Mouse (Mus musculus) G1E-ER4 (cell line): ENCODE data around the gene Mttp. TPM values are rescaled to one million over a fixed set of nuclear protein-coding genes. Genes with fewer than 3 reads are reported as not detected.

Experiments used
- GATA1 ChIP-seq: IDR thresholded peaks from one replicate; pipeline ENCODE4 v1.8.0; 2012; ENCODE audit warnings: low read length, inconsistent platforms
- polyA plus RNA-seq: library from polyadenylated mRNA; stranded (reverse); fragments of >175 nt; gene quantifications from 2 replicates; pipeline ENCODE4 v1.2.3, GENCODE M21; 2012

The Mttp gene
- polyA plus RNA-seq, 1 experiment, result 0.71 TPM

GRCm38 (mm10) chr3:138143315-138144059, 1.3 kb downstream of the Mttp start, which contains the start of gene Trmt10a:
Trmt10a (plus strand) TSS chr3:138143448.
- no peak for TF ChIP-seq GATA1

DNA sequence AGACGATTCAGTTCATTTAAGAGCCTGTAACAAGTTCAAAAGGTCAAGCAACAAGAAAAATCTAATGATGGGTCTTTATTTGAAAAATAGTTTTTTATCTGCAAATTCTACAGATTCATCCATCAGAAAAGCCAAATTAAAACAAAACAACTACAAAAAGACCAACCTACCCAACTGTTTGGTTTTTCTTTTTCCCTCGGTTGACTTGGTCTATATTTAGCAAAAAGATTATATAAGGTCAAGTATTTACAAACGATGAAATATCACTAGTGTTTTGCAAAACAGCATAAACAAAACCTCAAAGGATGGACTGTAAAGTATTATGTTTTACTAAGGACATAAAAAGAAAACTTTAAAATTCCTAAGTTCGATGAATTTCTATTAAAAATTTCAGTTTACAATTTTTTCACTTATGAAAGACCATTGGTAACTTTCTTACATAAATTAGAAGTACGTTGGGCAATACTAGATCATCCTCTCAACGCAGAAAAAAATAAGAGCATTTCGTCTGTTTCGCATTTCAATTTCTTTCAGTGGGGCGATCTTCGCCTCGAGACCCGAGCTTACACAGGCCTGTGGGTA, 1.9 kb downstream of the Mttp start:
- no peak for TF ChIP-seq GATA1

DNA sequence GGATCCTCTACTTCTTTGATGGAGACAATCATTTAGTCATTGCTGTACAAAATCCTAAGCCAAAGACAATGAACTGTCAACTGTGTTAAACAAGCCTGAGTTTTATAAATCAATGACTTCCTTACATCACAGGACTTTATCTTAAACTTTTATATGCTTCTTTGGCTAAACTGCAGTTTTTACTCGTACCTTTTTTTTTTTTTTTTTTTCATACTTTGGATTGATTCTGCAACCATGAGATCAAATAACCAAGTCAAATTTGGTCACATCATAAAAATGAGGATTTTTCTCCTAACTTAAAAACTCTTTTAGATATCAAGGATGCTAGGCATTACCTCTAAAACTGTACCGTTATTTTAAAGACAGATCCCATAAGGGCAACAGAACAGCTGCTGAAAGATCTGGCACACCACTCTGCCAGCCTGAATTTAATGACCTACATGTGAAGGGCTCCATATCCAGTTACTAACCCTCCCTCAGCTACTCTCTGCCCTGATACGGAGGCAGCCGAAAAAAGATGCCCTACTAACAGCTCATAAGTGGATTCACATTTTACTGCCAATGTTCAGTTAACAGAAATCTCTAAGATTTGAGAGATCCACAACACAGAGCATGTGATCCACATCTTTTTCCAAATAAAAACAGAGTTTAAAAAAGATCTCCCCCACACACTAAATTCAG, 2.6 kb downstream of the Mttp start:
- no peak for TF ChIP-seq GATA1

DNA sequence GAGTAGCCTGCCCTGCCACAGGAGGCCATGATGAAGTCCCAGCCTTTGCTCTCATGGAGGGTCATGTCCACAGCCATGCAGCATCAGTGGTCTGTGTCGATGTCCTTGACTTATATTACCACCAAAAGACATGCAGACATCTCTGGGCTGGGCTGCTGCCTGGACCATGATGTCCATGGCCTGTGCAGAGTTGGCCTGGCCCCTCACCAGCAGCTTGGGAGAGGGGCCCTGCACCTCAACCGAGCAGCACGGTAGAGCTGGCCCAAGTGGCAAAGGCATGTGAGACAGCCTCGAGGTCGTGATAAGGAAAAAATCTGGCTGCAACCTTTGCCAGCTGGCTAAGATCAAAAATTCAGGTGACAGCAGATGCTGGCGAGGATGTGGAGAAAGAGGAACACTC, 5.1 kb downstream of the Mttp start:
- TF ChIP-seq GATA1, result no peak

- TF ChIP-seq GATA1, result no peak
These were observed 10.2 kb downstream of the Mttp start for GRCm38 (mm10) chr3:138134528-138134927.

DNA sequence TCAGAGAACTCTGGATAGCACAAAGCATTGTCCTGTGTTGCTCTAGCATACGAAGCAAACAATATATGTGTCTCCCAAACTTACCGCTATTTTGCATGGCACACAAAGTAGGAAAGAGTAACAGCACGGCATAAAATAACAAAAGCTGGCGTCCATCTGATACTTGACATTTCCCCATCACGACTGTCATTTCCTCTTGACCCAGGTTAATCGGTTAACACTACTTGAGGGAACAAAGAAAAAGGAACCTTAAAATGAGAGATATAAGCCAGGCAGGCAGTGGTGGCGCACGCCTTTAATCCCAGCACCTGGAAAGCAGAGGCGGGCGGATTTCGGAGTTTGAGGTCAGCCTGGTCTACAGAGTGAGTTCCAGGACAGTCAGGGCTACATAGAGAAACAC, 10.9 kb downstream of the Mttp start:
- TF ChIP-seq GATA1, result no peak

- TF ChIP-seq GATA1, result no peak
These were observed 11.3 kb downstream of the Mttp start for GRCm38 (mm10) chr3:138133463-138133862.

DNA sequence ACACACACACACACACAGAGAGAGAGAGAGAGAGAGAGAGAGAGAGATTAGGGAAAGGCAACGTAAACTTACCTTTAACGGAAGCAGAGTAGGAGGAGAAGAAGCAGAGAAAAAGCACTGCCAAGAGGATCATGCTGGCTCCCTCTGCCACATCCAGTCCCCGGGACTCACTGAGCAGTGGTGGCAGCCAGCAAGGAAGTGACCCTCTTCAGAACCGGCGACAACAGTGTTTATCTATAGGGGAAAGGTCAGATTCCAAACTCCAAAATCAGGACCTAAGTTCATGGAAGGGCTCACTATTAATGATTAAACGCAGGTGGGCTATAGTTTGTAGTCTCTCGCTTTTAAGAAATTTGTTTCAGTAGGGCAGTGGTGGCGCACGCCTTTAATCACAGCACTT, 13.6 kb downstream of the Mttp start:
- no peak for TF ChIP-seq GATA1

DNA sequence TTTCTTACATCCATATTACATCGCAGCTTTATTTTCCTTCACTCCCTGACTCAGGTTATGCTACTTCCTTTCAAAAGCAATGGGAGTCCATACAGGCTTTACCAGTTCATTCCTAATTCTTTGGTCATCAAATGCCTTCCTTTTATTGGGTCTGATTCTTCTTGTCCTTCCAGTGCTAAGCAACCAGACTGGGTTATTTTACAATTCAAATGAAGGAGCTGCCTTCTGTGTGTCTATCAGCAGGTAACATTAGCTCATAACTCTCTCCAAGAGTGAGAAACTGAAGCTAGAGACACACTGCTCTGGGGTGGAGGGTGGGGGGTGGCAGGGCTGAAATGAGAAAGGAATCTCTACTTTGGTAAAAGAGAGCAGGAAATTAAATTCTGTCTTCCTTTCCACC, 14.1 kb downstream of the Mttp start:
- no peak for TF ChIP-seq GATA1

DNA sequence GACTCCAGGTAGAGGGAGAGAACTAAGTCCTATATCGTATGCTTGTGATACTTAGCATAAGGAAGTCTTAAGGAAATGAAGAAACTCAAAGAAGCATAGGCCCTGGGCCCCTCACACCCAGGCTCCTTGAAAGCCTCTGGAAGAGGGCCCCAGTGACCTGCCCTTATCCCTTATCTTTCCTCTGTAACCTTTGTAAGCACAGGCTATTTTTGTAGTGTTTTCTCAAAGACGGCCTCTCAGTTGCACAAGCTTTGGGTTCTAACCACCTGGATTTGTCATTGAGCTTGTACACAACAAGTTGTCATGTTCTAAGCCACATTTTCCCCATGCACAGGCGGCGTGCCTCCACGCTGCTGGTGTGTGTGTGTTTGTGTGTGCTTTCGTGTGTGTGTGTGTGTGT, 15.7 kb downstream of the Mttp start:
- TF ChIP-seq GATA1, result no peak

GRCm38 (mm10) chr3:138123842-138124241, 20.9 kb downstream of the Mttp start:
- TF ChIP-seq GATA1, result no peak

- TF ChIP-seq GATA1, result no peak
These were observed 23.3 kb downstream of the Mttp start for GRCm38 (mm10) chr3:138121461-138121860.

- no peak for TF ChIP-seq GATA1
These were observed 25.2 kb downstream of the Mttp start for GRCm38 (mm10) chr3:138119444-138120105.

DNA sequence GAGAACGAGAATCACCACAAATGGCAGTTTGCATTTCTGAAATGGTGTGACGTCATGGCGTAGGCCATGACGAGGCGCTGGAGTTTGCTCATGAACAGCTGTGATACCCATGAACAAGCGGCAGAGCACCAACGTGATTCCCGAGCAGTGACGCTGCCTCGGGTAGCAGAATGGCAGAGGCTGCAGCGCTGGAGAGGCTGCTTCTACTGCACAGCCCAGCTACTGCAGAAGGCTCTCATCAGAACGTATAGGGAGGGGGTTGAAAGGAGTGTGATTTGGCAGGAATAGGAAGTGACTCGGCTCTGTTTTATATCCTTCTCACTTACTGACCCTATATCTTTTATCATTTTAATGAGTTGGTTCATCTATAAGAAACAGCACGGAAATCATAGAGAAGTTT, 25.9 kb downstream of the Mttp start:
- no peak for TF ChIP-seq GATA1

DNA sequence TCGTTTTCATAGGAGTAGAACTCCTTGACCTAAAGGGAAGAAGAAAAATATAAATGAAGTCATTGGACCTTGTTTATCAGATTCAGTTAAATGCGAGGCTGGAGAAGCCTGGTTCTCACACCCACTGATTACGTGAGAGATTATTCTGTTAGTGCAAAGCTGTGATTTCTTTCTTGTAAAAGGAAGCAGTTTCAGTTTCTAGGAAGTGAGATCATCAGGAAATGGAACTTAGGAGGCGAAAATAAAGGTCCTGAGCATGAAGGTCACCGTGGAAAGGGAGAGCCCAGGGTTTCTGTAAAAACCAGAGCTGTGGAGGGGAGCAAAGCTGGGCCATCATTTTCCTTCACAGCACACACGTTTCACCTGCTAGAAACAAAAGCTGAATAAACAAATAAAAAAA, 26.4 kb downstream of the Mttp start:
- TF ChIP-seq GATA1, result no peak

GRCm38 (mm10) chr3:138116871-138117270, 27.9 kb downstream of the Mttp start:
- no peak for TF ChIP-seq GATA1

- no peak for TF ChIP-seq GATA1
These were observed 30.7 kb downstream of the Mttp start for GRCm38 (mm10) chr3:138114106-138114505.
